Mouse (Mus musculus) intestine, postnatal 0 days (tissue): ENCODE data around the gene Mapk6. TPM values are rescaled to one million over a fixed set of nuclear protein-coding genes. Genes with fewer than 3 reads are reported as not detected.
A peak's percentile ranks its signal among the peaks of the same experiment; 100 is the strongest.
"Not testable (repeated sequence)": the region's sequence is repeated elsewhere in the genome, so short reads cannot be mapped to it uniquely, and the experiment has no call there.

Experiments used
- ATAC-seq: fragments of 200-750 bp; cut with Nextera tagmentation; 2 replicates; pipeline ENCODE4 v1.8.0; 2017; ENCODE audit warnings: mild to moderate bottlenecking, moderate TSS enrichment, moderate library complexity
- H3K27ac ChIP-seq: fragments of 300-500 bp; sonication (generic); 2 replicates; pipeline ENCODE4 v1.5.1; 2014; ENCODE audit warnings: mild to moderate bottlenecking, low read depth, low read length, moderate library complexity
- H3K27me3 ChIP-seq: fragments of 300-500 bp; sonication (generic); replicated peaks from 2 replicates; pipeline ENCODE4 v1.6.1; 2014; ENCODE audit warnings: low read length, mixed read lengths; ENCODE audit not compliant: control insufficient read depth, insufficient read depth
- H3K36me3 ChIP-seq: fragments of 300-500 bp; sonication (generic); 2 replicates; pipeline ENCODE4 v1.6.1; 2014; ENCODE audit warnings: mild to moderate bottlenecking, moderate library complexity; ENCODE audit not compliant: control insufficient read depth, insufficient read depth
- H3K4me1 ChIP-seq: fragments of 300-500 bp; sonication (generic); replicated peaks from 2 replicates; pipeline ENCODE4 v1.6.1; 2014; ENCODE audit warnings: antibody characterized with exemption, low read length, mixed read lengths; ENCODE audit not compliant: control insufficient read depth, insufficient read depth
- H3K4me2 ChIP-seq: fragments of 300-500 bp; sonication (generic); replicated peaks from 2 replicates; pipeline ENCODE4 v1.6.1; 2014; ENCODE audit warnings: low read depth, mild to moderate bottlenecking, moderate library complexity
- H3K4me3 ChIP-seq: fragments of 300-500 bp; sonication (generic); 2 replicates; pipeline ENCODE4 v1.5.1; 2014; ENCODE audit warnings: low read depth, low read length
- H3K9ac ChIP-seq: fragments of 300-500 bp; sonication (generic); 2 replicates; pipeline ENCODE4 v1.6.1; 2014; ENCODE audit warnings: mild to moderate bottlenecking, low read depth, low read length
- H3K9me3 ChIP-seq: fragments of 300-500 bp; sonication (generic); 2 replicates; pipeline ENCODE4 v1.6.1; 2016; ENCODE audit warnings: mixed run types; ENCODE audit not compliant: control insufficient read depth
- CTCF ChIP-seq: sonication (generic); IDR thresholded peaks from 2 replicates; pipeline ENCODE4 v1.5.1; 2016; ENCODE audit warnings: low read depth, mild to moderate bottlenecking, control low read depth, antibody characterized with exemption, moderate library complexity
- WGBS: fragments of 180-500 bp; shearing (Covaris S2); extraction: QIAGEN DNeasy Blood & Tissue Kit; methylation state at CpG from one replicate; pipeline ENCODE4 v1.1.7; 2014; 5-methylcytosine and 5-hydroxymethylcytosine counted together
- polyA plus RNA-seq: library from polyadenylated mRNA; unstranded; fragments of >200 nt; fragmentation: Nextera tagmentation; extraction: Ambion mirVana; gene quantifications from 2 replicates; pipeline ENCODE4 v1.2.1, GENCODE M21; 2015

Mapk6 gene
- polyA plus RNA-seq, 1 experiment from 2014 or later = 36.6 TPM

- TF ChIP-seq CTCF = no peak
- 95% methylated on average over 9 of the region's 9 CpGs for WGBS
- Histone ChIP-seq H3K27ac (no peak overlapping the region), H3K27me3 (no peaks in the 10 kb centered on the region), H3K9ac (no peak overlapping the region), H3K9me3 (no peaks in the 10 kb centered on the region), H3K4me2 (no peak overlapping the region), H3K36me3 (no peaks in the 10 kb centered on the region), H3K4me3 (no peak overlapping the region), H3K4me1 (no peaks in the 10 kb centered on the region)
- ATAC-seq = no peak
Observed at GRCm38 (mm10) chr9:75375606-75376005, 34.2 kb downstream of the Mapk6 start.

GRCm38 (mm10) chr9:75368779-75369178, 41.0 kb downstream of the Mapk6 start:
- H3K4me3 ChIP-seq = no peak overlapping the region
- no peaks in the 10 kb centered on the region for H3K27me3 ChIP-seq
- no peak for TF ChIP-seq CTCF
- 74% methylated on average over 3 of the region's 3 CpGs for WGBS
- no peak overlapping the region for H3K4me2 ChIP-seq
- H3K4me1 ChIP-seq = no peaks in the 10 kb centered on the region; the same call in 1 of the 2 replicates
- H3K27ac ChIP-seq = no peak overlapping the region
- H3K9me3 ChIP-seq = no peaks in the 10 kb centered on the region
- no peak for ATAC-seq
- no peaks in the 10 kb centered on the region for H3K36me3 ChIP-seq
- H3K9ac ChIP-seq = no peak overlapping the region

GRCm38 (mm10) chr9:75366191-75366590, 43.6 kb downstream of the Mapk6 start:
- Histone ChIP-seq H3K9ac (no peak overlapping the region), H3K27ac (no peak overlapping the region), H3K4me2 (no peak overlapping the region), H3K36me3 (no peaks in the 10 kb centered on the region), H3K9me3 (no peaks in the 10 kb centered on the region), H3K27me3 (no peaks in the 10 kb centered on the region), H3K4me1 (no peaks in the 10 kb centered on the region; the same call in 1 of the 2 replicates), H3K4me3 (no peak overlapping the region)
- no peak for TF ChIP-seq CTCF
- no peak for ATAC-seq
- WGBS = 44% methylated on average over 5 of the region's 5 CpGs

- Histone ChIP-seq H3K36me3 (no peaks in the 10 kb centered on the region), H3K27ac (no peak overlapping the region), H3K9me3 (no peaks in the 10 kb centered on the region), H3K4me1 (no peaks in the 10 kb centered on the region; the same call in 1 of the 2 replicates), H3K4me3 (no peak overlapping the region), H3K9ac (no peak overlapping the region), H3K27me3 (no peaks in the 10 kb centered on the region), H3K4me2 (no peak overlapping the region)
- ATAC-seq = no peak
- no peak for TF ChIP-seq CTCF
- WGBS = 77% methylated on average over 4 of the region's 4 CpGs
Observed at GRCm38 (mm10) chr9:75365195-75365594, 44.6 kb downstream of the Mapk6 start.

- not testable (repeated sequence) for H3K4me2 ChIP-seq, H3K27me3 ChIP-seq, ATAC-seq, H3K4me3 ChIP-seq, H3K27ac ChIP-seq, H3K9ac ChIP-seq, H3K36me3 ChIP-seq, H3K9me3 ChIP-seq, H3K4me1 ChIP-seq
- 67% methylated on average over 7 of the region's 7 CpGs for WGBS
Observed at GRCm38 (mm10) chr9:75363702-75364101, 46.1 kb downstream of the Mapk6 start.

- Histone ChIP-seq H3K4me1 (no peaks in the 10 kb centered on the region), H3K4me2 (no peak overlapping the region), H3K27me3 (no peaks in the 10 kb centered on the region), H3K9me3 (no peaks in the 10 kb centered on the region), H3K9ac (no peak overlapping the region), H3K4me3 (no peak overlapping the region), H3K36me3 (no peaks in the 10 kb centered on the region), H3K27ac (no peak overlapping the region)
- peak; percentile 42 for ATAC-seq
- TF ChIP-seq CTCF = no peak
- 74% methylated on average over 5 of the region's 5 CpGs for WGBS
Observed at GRCm38 (mm10) chr9:75363001-75363400, 46.8 kb downstream of the Mapk6 start.

GRCm38 (mm10) chr9:75362201-75362600, 47.6 kb downstream of the Mapk6 start:
- no peaks in the 10 kb centered on the region for H3K27me3 ChIP-seq
- 87% methylated on average over 4 of the region's 4 CpGs for WGBS

More at GRCm38 (mm10) chr9:75362201-75362600, 47.6 kb downstream of the Mapk6 start:
- no peaks in the 10 kb centered on the region for H3K9me3 ChIP-seq
- no peak overlapping the region for H3K9ac ChIP-seq
- H3K4me1 ChIP-seq = no peaks in the 10 kb centered on the region
- no peaks in the 10 kb centered on the region for H3K36me3 ChIP-seq
- H3K4me2 ChIP-seq = no peak overlapping the region
- no peak overlapping the region for H3K4me3 ChIP-seq
- no peak overlapping the region for H3K27ac ChIP-seq
- ATAC-seq = 0 out of 2 replicates have a peak, but pooled peaks have one; percentile 26
- TF ChIP-seq CTCF = no peak
